Mouse (Mus musculus): Measurements from ENCODE around the gene Xpnpep3.
"Not testable (repeated sequence)": the region's sequence is repeated elsewhere in the genome, so short reads cannot be mapped to it uniquely, and the experiment has no call there.

Gene Xpnpep3

DNA sequence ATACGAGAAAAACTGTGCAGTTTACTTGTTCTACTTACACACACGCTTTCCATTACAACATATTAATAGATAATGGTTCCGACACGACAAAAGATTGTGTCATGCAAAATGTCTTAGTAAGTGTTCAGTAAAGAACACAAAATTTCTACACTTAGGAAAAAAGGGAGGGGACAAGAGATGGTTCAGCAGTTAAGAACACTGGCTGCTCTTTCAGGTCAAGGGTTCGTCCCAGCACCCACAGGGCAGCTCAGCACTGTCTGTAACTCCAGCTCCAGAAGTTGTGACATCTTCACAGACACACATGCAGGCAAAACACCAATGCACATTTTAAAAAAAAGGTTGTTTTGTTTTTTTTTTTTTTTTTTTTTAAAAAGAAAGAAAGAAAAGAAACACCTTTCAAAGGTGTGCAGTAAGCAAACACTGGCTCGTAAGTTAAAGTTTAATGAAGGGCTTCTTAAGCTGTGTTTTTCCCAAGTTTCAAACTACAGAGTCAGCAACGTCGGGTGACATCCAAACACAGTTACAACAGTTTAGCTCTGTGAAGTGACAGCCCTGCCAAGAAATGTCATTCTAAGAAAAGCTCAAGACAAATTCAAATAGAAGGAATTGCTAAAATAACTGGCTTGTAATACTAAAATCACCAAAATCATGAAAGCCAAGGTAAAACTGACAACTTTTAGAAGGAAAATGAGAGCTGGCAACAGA, 5.6 kb upstream of the Xpnpep3 start:
- in situ Hi-C loops (cut with MboI, MseI), result no loop called here

DNA sequence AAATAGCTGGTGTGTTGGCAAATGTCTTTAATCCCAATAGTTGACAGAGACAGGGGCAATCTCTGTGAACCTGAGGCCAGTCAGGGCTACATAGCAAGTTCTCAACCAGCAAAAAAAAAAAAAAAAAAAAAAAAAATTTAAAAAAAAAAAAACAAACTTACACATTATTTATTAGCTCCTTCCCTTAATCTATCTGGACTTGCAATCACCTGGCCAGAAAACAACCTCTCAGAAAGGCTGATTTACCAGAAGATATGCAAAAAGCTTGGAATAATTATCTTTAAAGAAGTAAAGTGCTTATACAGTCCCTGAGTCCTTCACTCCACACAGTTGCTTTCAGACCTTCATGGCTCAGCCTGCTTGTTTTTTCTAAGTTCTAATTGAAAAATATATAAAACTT, 1.7 kb upstream of the Xpnpep3 start:
- in situ Hi-C loops (cut with MboI, MseI), result no loop called here

DNA sequence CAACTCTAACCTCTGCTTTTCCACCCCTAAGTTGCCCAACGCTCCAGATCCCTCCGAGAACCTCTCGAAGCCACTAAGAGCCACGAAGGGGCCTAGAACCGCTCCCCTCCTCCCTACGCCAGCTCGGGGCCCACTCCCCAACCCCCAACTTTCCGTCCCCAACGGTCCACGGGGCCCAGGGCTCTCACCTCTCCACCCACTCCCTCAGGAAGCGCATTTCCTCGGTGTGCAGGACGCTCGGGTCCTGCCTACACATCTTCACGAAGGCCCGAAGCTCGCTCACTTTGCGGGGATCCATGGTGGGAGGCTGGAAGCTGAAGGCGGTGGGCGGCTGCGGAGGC, 671 bp upstream of the Xpnpep3 start:
- in situ Hi-C loops (cut with MboI, MseI), result no loop called here

DNA sequence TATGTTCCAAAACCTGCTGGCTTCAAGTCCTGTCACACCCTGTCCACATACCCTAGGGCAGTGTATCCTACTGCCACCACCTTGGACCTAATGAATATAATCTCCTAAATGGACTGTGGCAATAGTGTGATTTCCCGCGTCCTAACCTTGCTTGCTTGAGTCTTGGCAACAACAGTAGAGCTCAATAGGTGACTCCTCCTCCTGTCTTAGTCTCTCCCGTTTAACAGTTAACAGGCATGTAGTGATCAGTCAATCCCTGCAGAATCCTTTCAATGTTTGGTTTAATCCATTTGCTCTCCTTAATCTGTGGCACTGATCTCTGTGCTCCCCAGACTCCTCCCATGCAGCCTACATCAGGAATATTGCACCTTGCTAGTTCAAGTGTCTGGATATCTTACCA, 5.1 kb downstream of the Xpnpep3 start:
- in situ Hi-C loops (cut with MboI, MseI), result no loop called here

DNA sequence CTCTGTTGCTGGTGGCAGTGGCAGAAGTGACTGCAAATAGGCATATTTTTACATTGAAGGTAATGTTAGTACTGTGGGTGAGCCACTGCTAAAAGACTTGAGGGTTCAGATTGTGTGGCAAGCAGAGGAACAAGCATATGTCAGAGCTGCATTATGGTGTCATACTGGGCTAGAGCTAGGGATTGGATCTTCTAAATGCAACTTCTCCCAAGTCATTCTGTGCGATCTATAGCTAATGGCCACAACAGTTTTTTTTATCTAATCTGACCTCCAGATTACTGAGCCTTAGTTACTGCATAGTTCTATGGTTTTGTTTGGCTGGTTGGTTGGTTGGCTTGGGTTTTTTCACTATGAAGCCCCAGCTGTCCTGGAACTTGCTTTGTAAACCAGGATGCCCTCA, 8.3 kb downstream of the Xpnpep3 start, which contains the start of gene Dnajb7:
TSS of gene Dnajb7 (minus strand) at position 101 of the 400 bp plus-strand sequence.
- in situ Hi-C loops (cut with MboI, MseI), result no loop called here

DNA sequence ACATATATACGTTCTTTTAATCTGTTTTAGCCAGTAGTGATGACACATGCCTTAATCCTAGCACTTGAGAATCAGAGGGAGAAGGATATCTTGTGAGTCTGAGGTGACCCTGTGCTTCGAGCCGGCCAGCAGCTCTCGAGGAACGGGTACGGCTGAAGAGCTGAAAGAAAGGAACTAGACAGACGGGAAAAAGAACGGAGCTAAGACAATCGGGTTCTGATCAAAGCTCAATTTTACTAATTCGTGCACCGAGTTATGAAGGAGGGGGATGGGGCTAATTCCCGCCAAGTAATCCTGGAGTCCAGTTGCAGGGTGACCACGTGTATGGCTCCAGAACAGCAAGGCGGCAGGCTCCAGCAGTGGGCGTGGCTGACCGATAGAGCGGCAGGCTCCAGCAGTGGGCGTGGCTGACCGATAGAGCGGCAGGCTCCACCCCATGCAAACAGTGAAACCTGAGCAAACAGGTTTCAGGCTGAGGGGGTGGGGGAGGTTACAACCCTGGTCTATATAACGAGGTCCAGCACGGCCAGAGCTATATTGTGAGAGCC, 16.9 kb downstream of the Xpnpep3 start:
- in situ Hi-C loops (cut with MboI, MseI), result not testable (repeated sequence)

DNA sequence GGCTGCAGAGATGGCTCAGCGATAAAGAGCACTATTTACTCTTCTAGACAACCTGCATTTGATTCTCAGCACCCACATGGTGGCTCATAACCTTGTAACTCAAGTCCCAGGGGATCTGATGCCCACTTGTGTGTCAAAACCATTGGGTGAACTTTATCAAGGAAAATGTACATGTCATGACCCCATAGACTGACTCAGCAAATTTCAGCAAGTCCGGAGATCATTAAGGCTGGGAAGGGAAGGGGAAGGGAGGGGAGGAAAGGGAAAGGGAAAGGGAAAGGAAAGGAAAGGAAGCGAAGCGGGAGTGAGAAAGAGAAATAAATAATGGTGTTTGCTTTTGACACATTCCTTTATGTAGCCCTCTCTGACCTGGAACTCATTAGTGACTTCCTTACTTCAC, 18.1 kb downstream of the Xpnpep3 start:
- in situ Hi-C loops (cut with MboI, MseI), result no loop called here

DNA sequence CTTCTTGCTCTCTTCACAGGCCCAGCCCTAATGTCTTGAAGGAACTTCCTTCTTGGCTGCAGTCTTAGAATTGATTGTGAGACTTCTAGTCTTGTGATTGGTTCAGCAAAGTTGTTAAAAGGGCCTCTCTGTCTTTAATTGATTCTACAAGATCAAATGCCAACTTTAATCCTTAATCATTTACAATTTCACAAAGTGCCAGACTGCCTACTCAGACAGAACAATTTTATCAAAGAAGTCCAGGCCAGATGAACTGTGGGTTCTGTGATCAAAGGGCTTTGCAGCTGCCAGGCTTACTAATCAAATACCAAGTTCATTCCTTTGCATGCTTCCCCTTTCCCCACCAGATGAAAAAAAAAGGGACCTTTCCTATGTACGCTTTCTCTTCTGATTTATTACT, 21.5 kb downstream of the Xpnpep3 start:
- in situ Hi-C loops (cut with MboI, MseI), result no loop called here

DNA sequence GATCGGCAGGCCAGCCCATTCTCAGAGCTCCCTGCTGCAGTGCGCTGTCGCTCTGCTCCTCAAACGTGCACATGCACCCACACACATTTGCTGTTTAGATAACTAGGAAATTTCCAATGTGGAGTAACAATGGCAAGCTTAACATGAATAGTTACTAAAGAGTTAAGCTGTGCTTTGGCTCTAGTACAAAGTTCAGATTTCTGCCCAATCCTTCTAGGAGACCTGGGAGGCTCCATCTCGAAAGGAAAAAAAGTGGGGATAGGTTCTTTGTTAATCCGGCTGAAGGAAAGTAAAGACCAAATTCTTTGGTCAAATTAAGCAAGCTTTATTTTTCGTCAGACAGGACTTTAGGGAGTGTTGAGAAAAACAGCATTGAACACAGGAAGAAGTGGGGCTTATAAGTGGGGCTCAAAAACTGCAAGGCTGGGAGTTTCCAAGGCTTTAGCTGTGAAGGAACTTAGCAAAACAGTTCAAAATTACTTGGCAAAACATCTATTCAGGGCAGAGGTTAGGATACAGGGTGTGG, 22.3 kb downstream of the Xpnpep3 start:
- in situ Hi-C loops (cut with MboI, MseI), result no loop called here

DNA sequence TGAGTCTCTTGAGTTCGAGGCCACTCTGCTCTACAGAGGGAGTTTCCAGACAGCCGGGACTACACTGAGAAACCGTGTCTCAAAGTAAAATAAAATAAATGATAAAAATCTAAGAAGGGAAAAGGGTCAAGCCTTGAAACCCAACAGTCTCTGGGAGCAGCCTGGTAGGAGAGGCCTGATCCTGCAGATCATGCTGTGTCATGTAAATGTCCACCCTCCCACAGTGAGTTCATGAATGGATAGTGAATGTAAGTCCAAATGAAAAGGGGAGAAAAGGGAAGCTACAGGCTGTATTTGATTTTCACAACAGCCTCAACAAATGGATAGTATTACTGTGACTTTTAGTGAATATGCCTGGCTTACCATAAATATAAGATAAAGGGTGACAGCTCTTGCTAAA, 25.4 kb downstream of the Xpnpep3 start:
- in situ Hi-C loops (cut with MboI, MseI), result no loop called here

DNA sequence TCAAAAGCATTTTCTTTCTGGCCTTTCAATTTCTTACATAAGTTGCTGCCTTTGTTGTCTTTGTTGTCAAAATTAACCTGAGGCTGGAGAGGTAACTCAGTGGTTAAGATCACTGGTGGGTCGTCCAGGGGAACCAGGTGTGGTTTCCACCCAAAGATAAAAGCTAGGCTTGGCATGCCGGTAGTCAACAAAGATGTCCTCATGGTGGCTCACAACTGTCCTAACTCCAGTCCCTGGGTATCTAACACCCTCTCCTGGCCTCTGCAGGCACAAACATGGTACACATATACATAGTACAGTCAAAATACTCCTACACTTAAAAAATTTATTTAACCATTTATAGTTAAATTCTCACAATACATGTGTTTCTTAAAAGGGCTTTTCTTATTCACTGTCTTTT, 28.0 kb downstream of the Xpnpep3 start:
- in situ Hi-C loops (cut with MboI, MseI), result no loop called here

DNA sequence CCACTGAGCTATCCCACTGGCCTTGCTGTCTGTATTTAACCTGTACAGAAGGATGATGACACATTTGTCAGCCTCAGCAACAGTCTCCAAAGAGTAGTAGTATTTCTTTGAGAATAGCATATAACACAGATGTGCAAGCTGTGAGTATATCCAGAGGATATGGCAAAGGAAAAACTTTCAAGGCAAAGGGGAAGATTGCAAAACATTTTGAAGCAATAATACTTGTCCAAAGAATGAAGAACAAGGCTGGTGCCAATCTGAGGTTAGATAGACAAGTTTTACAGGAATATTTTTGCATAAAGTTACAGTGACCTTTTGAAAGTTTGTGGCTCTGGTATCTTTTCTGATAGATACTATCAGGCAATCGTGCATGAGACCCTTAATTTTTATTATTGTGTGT, 31.3 kb downstream of the Xpnpep3 start:
- in situ Hi-C loops (cut with MboI, MseI), result no loop called here

DNA sequence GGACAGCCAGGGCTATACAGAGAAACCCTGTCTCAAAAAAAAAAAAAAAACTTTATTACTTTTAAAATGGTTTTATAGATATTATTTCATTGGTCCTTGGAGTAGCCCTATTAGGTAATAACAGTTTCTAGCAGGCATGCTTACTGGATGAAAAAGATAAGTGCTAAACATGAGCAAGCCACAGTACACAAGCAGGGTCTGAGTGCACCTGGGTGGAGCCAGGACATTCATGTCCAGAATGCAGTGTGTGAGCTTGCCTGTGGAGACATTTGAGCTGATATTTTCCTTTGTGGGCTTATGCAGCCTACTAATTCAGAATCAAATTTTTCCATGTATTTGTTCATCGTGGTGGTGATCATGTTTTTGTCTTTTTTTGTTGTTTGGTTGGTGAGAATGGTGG, 38.4 kb downstream of the Xpnpep3 start:
- in situ Hi-C loops (cut with MboI, MseI), result no loop called here

DNA sequence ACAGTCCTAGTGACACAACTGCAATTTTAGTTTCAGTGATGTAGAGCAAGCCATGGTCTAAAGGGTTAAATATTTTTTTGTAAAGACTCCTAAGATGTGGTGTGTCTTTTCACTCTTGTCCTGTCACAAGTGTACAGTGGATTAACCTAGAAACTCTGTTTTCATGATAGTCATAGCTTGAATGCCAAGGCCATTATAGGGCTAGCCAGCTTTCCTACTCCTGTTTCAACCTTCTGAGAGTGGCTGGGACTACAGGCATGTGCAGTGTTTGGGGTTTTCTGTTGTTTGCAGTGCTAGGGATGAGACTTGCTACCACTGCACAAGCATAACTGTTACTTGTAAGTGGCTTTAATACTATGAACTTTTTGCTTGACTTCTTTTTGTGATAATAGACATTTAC, 39.3 kb downstream of the Xpnpep3 start:
- in situ Hi-C loops (cut with MboI, MseI), result no loop called here

DNA sequence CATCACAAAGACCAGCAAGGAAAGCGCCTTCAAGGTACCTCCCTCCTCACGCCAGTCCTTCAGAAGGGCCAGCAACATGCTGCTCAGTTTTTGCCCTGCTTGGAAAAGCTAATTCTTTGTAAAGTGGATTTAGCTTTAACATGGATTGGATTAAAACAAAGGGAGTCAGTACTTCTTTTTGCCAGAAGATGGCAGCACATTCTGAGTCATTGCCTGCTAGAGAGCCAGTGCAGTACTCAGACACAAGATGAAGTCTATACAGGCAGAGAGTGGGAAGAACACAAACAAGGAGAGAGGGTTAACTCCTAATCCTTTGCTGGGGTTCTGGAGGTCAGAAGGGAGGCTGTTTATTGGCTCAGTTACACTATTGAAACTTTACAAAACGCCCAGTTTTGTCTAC, 48.5 kb downstream of the Xpnpep3 start:
- in situ Hi-C loops (cut with MboI, MseI), result no loop called here

DNA sequence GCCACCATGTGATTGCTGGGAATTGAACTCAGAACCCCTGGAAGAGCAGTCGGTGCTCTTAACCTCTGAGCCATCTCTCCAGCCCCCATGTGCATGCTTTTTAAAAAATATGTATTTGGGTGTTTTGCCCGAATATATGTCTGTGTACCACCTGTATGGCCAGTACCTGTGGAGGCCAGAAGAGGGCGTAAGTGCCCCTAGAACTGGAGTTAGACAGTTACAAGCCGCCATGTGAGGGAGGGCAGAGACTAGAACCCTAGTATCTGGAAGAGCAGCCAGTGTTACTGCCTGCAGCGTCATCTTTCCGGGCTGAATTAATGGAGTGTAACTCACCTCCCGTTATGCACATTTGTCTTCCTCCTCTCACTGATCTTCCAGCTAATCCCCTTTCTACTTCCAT, 61.6 kb downstream of the Xpnpep3 start:
- in situ Hi-C loops (cut with MboI, MseI), result no loop called here

DNA sequence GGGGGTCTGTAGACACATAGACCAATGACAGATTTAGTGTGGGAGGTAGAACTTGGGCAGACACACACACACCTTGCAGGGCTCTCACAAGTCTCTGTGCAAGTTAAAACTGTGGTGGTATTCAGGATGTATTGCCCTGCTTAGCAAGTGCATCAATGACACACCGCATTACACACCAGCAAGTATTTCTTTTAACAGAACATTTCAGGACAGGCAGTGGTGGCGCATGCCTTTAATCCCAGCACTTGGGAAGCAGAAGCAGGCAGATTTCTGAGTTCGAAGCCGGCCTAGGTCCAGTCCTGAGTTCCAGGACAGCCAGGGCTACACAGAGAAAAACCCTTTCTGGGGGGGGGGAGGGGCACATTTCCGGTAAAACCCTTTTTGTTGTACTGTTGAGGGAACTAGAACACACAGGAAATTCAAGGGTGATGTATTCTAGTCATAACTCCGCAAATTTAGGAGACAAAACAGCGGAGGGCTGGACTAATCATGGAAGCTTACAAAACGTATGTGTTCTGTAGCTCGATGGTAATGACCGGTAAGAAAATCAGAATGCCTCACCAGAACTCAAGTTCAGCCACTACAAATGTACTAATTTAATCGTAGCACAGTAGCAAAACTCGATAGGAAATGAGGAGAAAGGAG, 65.2 kb downstream of the Xpnpep3 start:
- in situ Hi-C loops (cut with MboI, MseI), result loop anchor here in 1 of 2 experiments (5.0 kb wide), 1 partner anchor 117 kb away; no protein-coding TSS in a partner anchor

DNA sequence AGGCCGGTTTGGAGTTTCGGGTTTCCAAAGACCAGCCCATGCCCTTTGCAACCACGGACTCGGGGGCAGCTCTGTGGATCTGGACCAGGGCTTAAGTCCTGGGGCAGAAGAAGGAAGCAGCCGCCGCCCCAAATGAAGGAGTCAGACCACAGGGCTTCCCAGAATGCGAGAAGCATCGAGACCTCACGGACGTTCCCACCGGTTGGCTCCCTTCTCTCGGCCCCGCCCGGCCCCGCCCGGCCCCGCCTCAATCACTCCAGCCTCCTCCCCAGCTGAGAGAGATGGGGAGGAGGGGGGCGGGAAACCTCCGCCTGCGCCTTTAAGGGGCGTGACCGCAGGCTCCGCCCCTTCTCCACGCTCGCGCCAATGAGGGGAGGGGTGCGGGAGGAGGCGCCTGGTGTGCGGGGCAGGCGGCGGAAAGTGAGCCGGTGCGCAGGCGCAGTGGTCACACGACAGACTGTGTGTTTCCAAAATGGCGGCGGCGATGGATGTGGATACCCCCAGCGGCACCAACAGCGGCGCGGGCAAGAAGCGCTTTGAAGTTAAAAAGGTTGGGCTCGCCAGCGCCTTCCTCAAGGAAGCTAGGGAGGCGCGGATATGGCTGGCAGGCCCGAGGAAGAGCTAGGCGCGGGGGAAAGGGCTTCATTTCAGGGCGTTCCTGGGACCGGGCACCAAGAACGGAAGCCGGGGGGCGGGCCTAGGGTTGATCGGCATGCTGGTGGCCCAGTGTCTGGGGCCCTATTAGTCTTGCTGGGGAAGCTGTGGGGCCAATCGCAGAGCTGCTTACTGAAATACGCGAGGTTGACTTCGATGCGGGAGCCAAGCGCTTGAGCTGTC, 66.2 kb downstream of the Xpnpep3 start, which contains the start of gene Rbx1:
TSS of gene Rbx1 (plus strand) at position 396 of the 837 bp plus-strand sequence.
- in situ Hi-C loops (cut with MboI, MseI), result loop anchor here in 1 of 2 experiments (5.0 kb wide), 1 partner anchor 116 kb away; no protein-coding TSS in a partner anchor

DNA sequence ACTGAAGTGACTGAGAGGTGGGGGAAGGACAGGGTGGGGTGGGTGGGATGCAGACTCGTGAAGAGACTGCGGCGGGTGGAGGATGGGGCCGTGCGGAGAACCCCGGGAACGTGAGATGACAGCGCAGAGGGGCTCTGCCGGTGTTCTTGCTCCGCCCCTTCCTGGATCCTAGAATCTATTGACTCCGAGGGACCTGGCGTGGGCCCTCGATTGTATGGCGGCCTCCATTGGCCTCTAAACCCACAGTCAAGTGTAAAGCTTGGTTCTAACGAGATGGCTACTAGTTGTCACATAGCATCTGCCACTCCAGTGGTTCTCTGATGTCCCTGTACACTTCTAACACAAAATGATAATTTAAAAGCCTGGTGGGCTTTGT, 66.8 kb downstream of the Xpnpep3 start:
- in situ Hi-C loops (cut with MboI, MseI), result loop anchor here in 1 of 2 experiments (5.0 kb wide), 1 partner anchor 116 kb away; no protein-coding TSS in a partner anchor

DNA sequence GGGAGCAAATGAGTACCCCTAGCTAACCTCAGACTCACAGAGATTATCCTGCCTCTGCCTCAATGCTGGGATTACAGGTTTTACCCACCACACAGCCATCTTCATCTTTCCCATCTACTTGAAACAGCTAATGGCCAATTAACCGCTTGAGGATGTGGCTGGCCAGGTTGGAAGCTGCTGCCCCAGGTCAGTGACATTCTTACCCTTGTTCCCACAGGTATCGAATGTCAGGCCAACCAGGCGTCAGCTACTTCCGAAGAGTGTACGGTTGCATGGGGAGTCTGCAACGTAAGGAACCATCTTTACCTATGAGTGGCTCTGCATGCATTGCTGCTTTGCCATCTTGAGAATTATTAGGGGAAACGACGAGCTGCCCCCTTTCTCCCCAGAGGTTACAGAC, 70.8 kb downstream of the Xpnpep3 start:
- in situ Hi-C loops (cut with MboI, MseI), result no loop called here

DNA sequence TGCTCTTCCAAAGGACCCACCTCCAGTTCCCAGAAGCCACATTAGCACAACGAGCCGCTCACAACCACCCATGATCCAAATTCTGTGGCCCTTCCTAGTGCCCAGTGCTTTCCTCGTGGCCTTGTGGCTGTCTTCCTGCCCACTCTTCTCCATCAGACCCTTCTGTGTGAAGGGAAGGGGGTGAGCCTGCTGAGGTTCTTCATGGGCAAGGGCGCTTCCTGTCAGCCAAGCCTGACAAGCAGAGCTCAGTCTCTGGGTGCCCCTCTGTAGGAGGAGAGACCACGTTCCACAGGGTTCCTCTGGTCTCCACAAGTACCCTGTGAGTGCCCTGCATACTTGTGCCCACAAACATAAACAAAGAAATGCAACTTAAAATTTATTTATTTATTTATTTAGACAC, 72.3 kb downstream of the Xpnpep3 start:
- in situ Hi-C loops (cut with MboI, MseI), result no loop called here

DNA sequence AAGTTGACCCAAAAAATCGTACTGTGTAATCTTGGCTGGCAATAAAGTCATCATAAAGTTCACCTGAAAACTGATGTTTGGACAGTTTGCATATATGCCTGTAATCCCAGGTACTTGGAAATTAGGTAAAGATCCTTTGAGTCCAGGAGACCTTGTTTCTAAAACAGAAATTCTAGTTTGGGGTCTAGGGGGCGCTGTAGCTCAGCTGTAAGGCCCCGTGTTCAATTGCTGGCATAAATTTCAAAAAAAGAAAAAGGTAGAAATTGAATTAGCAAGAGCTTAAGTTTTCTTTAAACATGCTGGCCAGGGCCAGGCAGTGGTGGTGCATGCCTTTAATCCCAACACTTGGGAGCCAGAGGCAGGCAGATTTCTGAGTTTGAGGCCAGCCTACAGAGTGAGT, 75.7 kb downstream of the Xpnpep3 start:
- in situ Hi-C loops (cut with MboI, MseI), result no loop called here
